Mouse (Mus musculus) ES-E14 (cell line): ENCODE measurements around the gene Suco. TPM values are rescaled to one million over a fixed set of nuclear protein-coding genes. Genes with fewer than 3 reads are reported as not detected.

Source experiments
- DNase-seq: peaks from one replicate; pipeline ENCODE4 v3.0.0-alpha.2; 2013; ENCODE audit warnings: low read depth, low spot score
- H3K27ac ChIP-seq: 2 replicates; pipeline ENCODE4 v1.5.1; 2012; ENCODE audit warnings: low read depth, mild to moderate bottlenecking, low read length, moderate library complexity, mixed read lengths; ENCODE audit not compliant: poor library complexity, insufficient read depth, severe bottlenecking
- H3K36me3 ChIP-seq: 2 replicates; pipeline ENCODE4 v1.6.1; 2012; ENCODE audit warnings: mild to moderate bottlenecking, low read length, moderate library complexity, mixed read lengths; ENCODE audit not compliant: control insufficient read depth, poor library complexity, insufficient read depth, severe bottlenecking
- H3K4me1 ChIP-seq, 2 experiments: fragments of 150-350 bp in 1 of 2; sonication (generic) in 1 of 2; 2 replicates each; pipeline ENCODE4 v1.6.1; 2012; ENCODE audit warnings: low read length in 2 of 2, mild to moderate bottlenecking in 1 of 2, mixed read lengths in 1 of 2; ENCODE audit not compliant: control insufficient read depth in 2 of 2, insufficient read depth in 2 of 2, poor library complexity in 1 of 2
- H3K4me3 ChIP-seq, 2 experiments: fragments of 150-350 bp in 1 of 2; sonication (generic) in 1 of 2; 2 replicates each; pipeline ENCODE4 v1.5.1; 2012; ENCODE audit warnings: low read length in 2 of 2, low read depth in 1 of 2, mild to moderate bottlenecking in 1 of 2, mixed read lengths in 1 of 2; ENCODE audit not compliant: insufficient read depth in 1 of 2, poor library complexity in 1 of 2, severe bottlenecking in 1 of 2
- H3K9ac ChIP-seq: 2 replicates; pipeline ENCODE4 v1.6.1; 2012; ENCODE audit warnings: low read depth, mild to moderate bottlenecking, low read length, mixed read lengths; ENCODE audit not compliant: poor library complexity, insufficient read depth, severe bottlenecking
- H3K9me3 ChIP-seq: fragments of 150-350 bp; sonication (generic); 2 replicates; pipeline ENCODE4 v1.6.1; 2012; ENCODE audit warnings: low read depth, mild to moderate bottlenecking, low read length; ENCODE audit not compliant: control insufficient read depth, insufficient read depth
- CHD2 ChIP-seq: IDR thresholded peaks from 2 replicates; pipeline ENCODE4 v1.6.1; 2014; ENCODE audit warnings: mild to moderate bottlenecking, low read depth, low read length, inconsistent platforms
- HCFC1 ChIP-seq: IDR thresholded peaks from 2 replicates; pipeline ENCODE4 v1.6.1; 2012; ENCODE audit warnings: low read length, inconsistent platforms, borderline replicate concordance; ENCODE audit not compliant: insufficient read depth
- MAFK ChIP-seq: IDR thresholded peaks from 2 replicates; pipeline ENCODE4 v1.6.1; 2014; ENCODE audit warnings: mild to moderate bottlenecking, low read depth, low read length, inconsistent platforms; ENCODE audit not compliant: insufficient read depth
- ZC3H11A ChIP-seq: IDR thresholded peaks from 2 replicates; pipeline ENCODE4 v1.6.1; 2012; ENCODE audit warnings: low read depth, mild to moderate bottlenecking, inconsistent platforms, low read length, borderline replicate concordance
- ZNF384 ChIP-seq: IDR thresholded peaks from 2 replicates; pipeline ENCODE4 v1.6.1; 2012; ENCODE audit warnings: low read depth, low read length, inconsistent platforms
- in situ Hi-C, 2 experiments: fragments of 600-800 bp; cut with MboI; formaldehyde crosslinking; loops; one replicate each; pipeline ENCODE4 v1.15.1; 2025; ENCODE audit warnings: low sequenced_read_pairs in 2 of 2, inconsistent platforms in 1 of 2; ENCODE audit not compliant: unreplicated experiment in 2 of 2
- total RNA-seq: library from RNA; depleted of rRNA; stranded (reverse); fragments of 300-350 nt; gene quantifications from 2 replicates; pipeline ENCODE4 v1.2.3, GENCODE M21; 2012

Gene Suco
- total RNA-seq, 1 experiment: 56.9 TPM

DNA sequence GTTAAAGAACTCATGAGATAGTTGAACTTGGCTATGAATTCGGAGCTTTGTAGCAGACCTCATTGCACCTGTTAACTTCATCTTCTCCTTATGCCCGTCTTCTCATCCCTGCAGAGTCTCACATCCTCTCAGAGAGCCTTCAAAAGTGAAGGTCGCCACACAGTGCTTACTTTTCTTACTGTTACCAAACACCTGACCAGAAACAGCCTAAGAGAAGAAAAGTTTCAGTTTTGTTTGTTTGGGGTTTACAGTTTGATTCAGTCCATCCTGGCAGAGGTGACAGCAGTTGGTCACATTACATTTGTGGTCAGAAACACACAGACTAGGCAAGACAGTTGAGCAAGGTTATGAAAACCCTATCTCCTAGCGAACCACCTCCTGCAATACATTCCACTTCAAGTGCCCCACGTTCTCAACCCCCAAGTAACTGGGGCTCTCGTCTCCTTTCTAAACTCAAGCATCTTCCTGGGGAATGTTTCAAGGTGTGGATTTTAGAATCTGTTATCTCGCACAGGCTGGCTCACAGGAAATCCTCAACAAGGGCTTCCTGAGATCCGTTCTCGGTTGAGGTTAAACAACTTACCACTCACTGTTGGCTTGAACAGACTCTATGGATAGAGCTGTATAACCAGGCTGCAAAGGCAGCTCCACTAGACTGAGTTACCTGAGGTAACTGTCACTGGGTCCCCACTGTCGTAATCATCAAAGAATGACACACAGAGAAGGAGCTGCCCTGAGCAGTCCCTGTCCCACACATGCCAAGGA lies 81.9 kb downstream of the Suco start:
- in situ Hi-C loops: no loop called here

DNA sequence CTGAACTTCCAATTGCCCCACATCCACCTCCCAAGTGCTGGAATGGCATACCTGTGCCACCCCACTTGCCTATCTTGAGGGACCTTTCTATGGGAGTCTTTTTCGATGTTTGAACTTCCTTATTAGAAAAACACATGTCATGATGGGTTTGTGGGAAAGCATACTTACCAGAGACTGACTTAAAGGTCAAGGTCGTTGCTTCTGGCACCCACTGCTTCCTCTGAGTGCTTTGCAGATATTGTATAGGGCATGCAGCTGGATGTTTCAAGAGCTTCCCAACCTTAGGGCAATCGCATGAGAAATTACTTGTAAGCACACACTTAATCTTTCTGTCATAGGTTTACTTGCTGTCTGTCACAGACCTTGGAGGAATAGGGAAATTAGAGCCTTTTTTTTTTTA lies 83.2 kb downstream of the Suco start:
- Histone ChIP-seq H3K4me1 (no peaks in the 10 kb centered on the region), H3K9ac (no peak overlapping the region), H3K36me3 (no peaks in the 10 kb centered on the region), H3K9me3 (no peaks in the 10 kb centered on the region), H3K4me3 (no peak overlapping the region), H3K27ac (no peak overlapping the region)
- in situ Hi-C loops: no loop called here
- DNase-seq: no peak
- no peak for TF ChIP-seq HCFC1
- TF ChIP-seq ZC3H11A: no peak
- no peak for TF ChIP-seq ZNF384
- no peak for TF ChIP-seq MAFK
- TF ChIP-seq CHD2: no peak

More for the DNA sequence above, 81.9 kb downstream of the Suco start:
- Histone ChIP-seq H3K9me3 (no peaks in the 10 kb centered on the region), H3K4me3 (no peak overlapping the region), H3K9ac (no peak overlapping the region), H3K4me1 (no peaks in the 10 kb centered on the region), H3K36me3 (no peaks in the 10 kb centered on the region), H3K27ac (no peak overlapping the region)
- TF ChIP-seq HCFC1 (no peak), MAFK (no peak), ZNF384 (no peak), CHD2 (no peak)
- no peak for DNase-seq

DNA sequence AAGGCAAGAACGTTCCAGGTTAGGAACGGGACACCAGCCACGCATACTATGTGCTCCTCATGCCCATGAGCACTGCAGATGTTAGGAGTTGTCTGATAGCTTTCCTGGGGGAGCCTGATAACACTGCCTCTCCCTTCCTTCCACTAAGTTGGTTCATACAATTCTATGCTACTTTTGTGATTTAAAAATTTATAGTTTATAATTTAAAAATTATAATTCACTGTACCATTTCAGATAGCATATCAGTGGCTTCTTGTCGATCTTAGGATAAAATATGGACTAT lies 83.9 kb downstream of the Suco start:
- Histone ChIP-seq H3K27ac (no peak overlapping the region), H3K4me3 (no peak overlapping the region), H3K9me3 (no peaks in the 10 kb centered on the region), H3K4me1 (0 out of 4 replicates have a peak, but pooled peaks cover 0 to 1% of the 10 kb centered on the region in 2 experiments), H3K36me3 (no peaks in the 10 kb centered on the region), H3K9ac (no peak overlapping the region)
- no peak for DNase-seq
- in situ Hi-C loops: no loop called here
- TF ChIP-seq ZNF384: no peak
- TF ChIP-seq CHD2: no peak
- no peak for TF ChIP-seq MAFK
- no peak for TF ChIP-seq ZC3H11A
- no peak for TF ChIP-seq HCFC1

DNA sequence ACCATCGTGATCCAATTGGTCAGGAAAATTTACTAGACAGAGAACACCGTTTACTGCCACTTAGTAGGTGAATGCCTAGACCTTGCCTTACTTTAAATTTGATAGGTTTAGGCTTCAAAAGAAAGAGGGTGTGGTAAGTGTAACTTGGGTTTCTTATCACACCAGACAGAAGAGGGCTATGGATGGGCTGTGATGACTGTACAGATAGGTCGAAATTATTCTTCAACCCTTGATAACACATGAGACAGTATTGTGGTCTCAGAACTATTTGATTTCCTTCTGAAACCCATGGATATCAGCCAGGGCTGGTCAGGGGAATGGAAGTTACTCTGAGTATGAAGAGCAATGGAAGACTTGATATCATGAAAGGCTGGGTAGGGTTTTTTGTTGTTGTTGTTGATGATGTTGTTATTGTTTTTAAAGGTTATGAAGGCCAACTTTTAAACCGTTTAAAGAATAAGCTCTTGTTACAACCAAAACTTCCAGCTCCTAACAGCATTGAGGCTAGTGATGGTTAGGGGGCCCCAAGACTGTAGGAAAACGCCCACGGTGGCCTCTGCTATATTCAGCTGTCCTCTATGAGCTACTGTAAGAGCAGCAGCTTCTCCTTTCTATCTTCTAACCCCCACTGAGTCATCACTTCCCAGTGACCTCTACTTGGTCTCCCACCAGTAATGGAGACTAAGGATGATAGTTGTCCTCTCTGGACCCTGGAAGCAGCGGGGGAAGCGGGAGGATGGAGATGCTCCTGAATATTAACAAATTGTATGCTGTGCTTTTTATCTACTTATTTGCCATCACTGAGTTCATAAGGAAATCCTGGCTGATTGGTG lies 84.4 kb downstream of the Suco start:
- Histone ChIP-seq H3K9me3 (no peaks in the 10 kb centered on the region), H3K4me1 (0 out of 4 replicates have a peak, but pooled peaks cover 0 to 1% of the 10 kb centered on the region in 2 experiments), H3K4me3 (no peak overlapping the region), H3K27ac (no peak overlapping the region), H3K9ac (no peak overlapping the region), H3K36me3 (no peaks in the 10 kb centered on the region)
- in situ Hi-C loops: no loop called here
- no peak for TF ChIP-seq ZC3H11A
- DNase-seq: no peak
